Mouse (Mus musculus): ENCODE measurements around the gene Mtch1.

DNA sequence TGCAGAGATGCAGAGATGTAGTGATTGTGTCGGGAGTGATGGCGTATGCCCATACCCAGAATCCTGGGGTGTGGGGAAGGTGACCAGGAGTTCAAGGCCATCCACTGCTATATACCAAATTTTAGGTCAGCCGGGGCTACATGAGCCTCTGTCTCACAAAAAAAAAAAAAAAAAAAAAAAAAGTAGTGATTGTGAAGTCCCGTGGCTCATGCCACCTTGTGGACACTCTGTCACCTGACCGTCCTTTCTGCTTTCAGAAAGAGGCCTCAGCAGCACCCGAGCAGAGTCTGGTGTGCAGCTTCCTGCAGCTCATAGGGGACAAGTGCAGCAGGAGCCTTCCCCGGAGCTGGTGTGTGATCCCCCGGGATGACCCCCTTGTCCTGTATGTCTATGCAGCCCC lies 30.3 kb upstream of the Mtch1 start:
- no peak for TF ChIP-seq GATA1 (IDR thresholded peaks at IDR 0.05; ENCODE audit: low read length)
- no peak for TF ChIP-seq TAL1 (IDR thresholded peaks at IDR 0.05; ENCODE audit: low read length)

All from erythroblast, embryonic 14.5 days (primary cell).